Mouse (Mus musculus) limb, embryonic 10.5 days (tissue): Measurements from ENCODE around the gene Sycp2. TPM values are rescaled to one million over a fixed set of nuclear protein-coding genes. Genes with fewer than 3 reads are reported as not detected.
"Not testable (repeated sequence)": the region's sequence is repeated elsewhere in the genome, so short reads cannot be mapped to it uniquely, and the experiment has no call there.

Source experiments
- DNase-seq: peaks from one replicate; pipeline ENCODE4 v3.0.0-alpha.2; 2017; ENCODE audit warnings: low spot score
- H3K27ac ChIP-seq: fragments of 300-500 bp; sonication (generic); 2 replicates; pipeline ENCODE4 v1.5.1; 2016; ENCODE audit warnings: mild to moderate bottlenecking
- H3K27me3 ChIP-seq: fragments of 300-500 bp; sonication (generic); 2 replicates; pipeline ENCODE4 v1.6.1; 2016; ENCODE audit warnings: low read depth, mild to moderate bottlenecking; ENCODE audit not compliant: poor library complexity, severe bottlenecking
- H3K36me3 ChIP-seq: fragments of 300-500 bp; sonication (generic); 2 replicates; pipeline ENCODE4 v1.6.1; 2016; ENCODE audit warnings: mild to moderate bottlenecking, moderate library complexity
- H3K4me1 ChIP-seq: fragments of 300-500 bp; sonication (generic); 2 replicates; pipeline ENCODE4 v1.6.1; 2016
- H3K4me3 ChIP-seq: fragments of 300-500 bp; sonication (generic); 2 replicates; pipeline ENCODE4 v1.5.1; 2016; ENCODE audit warnings: mild to moderate bottlenecking, moderate library complexity
- H3K9me3 ChIP-seq: fragments of 300-500 bp; sonication (generic); replicated peaks from 2 replicates; pipeline ENCODE4 v1.6.1; 2016; ENCODE audit warnings: mild to moderate bottlenecking
- WGBS: fragments of 180-500 bp; shearing (Covaris S2); methylation state at CpG from one replicate; pipeline ENCODE4 v1.1.7; 2016; 5-methylcytosine and 5-hydroxymethylcytosine counted together
- polyA plus RNA-seq: library from polyadenylated mRNA; unstranded; fragments of >200 nt; fragmentation: Nextera tagmentation; extraction: Ambion mirVana; gene quantifications from 2 replicates; pipeline ENCODE4 v1.2.1, GENCODE M21; 2016

Gene Sycp2
- polyA plus RNA-seq, 1 experiment from 2014 or later: 0.09 TPM

- H3K27me3 ChIP-seq: peaks cover 27% of the 10 kb centered on the region
- no peak overlapping the region for H3K4me3 ChIP-seq
- H3K36me3 ChIP-seq: 0 out of 2 replicates have a peak, but pooled peaks cover 5% of the 10 kb centered on the region
- H3K9me3 ChIP-seq: peaks cover 8% of the 10 kb centered on the region; the same call in 1 of the 2 replicates
- DNase-seq: no peak
- peaks cover 38% of the 10 kb centered on the region for H3K4me1 ChIP-seq
- WGBS: 84% methylated on average over 6 of the region's 6 CpGs
- no peak overlapping the region for H3K27ac ChIP-seq
Observed at GRCm38 (mm10) chr2:178410286-178410685, 2.8 kb upstream of the Sycp2 start.

GRCm38 (mm10) chr2:178409024-178409423, 1.5 kb upstream of the Sycp2 start:
- DNase-seq: no peak
- Histone ChIP-seq H3K9me3 (peaks cover 8% of the 10 kb centered on the region; the same call in 1 of the 2 replicates), H3K4me1 (peaks cover 25% of the 10 kb centered on the region), H3K4me3 (no peak overlapping the region), H3K36me3 (0 out of 2 replicates have a peak, but pooled peaks cover 5% of the 10 kb centered on the region), H3K27ac (no peak overlapping the region), H3K27me3 (peaks cover 25% of the 10 kb centered on the region)
- 83% methylated on average over 1 of the region's 1 CpGs for WGBS

- no peak for DNase-seq
- WGBS: 81% methylated on average over 4 of the region's 4 CpGs
- Histone ChIP-seq H3K4me3 (no peak overlapping the region), H3K4me1 (no peaks in the 10 kb centered on the region), H3K36me3 (no peaks in the 10 kb centered on the region), H3K9me3 (no peaks in the 10 kb centered on the region), H3K27me3 (no peaks in the 10 kb centered on the region), H3K27ac (no peak overlapping the region)
Observed at GRCm38 (mm10) chr2:178342597-178342996, 64.9 kb downstream of the Sycp2 start.

- not testable (repeated sequence) for H3K4me3 ChIP-seq, DNase-seq, H3K27ac ChIP-seq, H3K27me3 ChIP-seq, H3K9me3 ChIP-seq, H3K4me1 ChIP-seq, H3K36me3 ChIP-seq
Observed at GRCm38 (mm10) chr2:178342105-178342504, 65.4 kb downstream of the Sycp2 start.

- no peak for DNase-seq
- Histone ChIP-seq H3K9me3 (no peaks in the 10 kb centered on the region), H3K27ac (no peak overlapping the region), H3K4me3 (no peak overlapping the region), H3K4me1 (no peaks in the 10 kb centered on the region), H3K36me3 (no peaks in the 10 kb centered on the region), H3K27me3 (no peaks in the 10 kb centered on the region)
- WGBS: 1% methylated on average over 2 of the region's 2 CpGs
Observed at GRCm38 (mm10) chr2:178339044-178339443, 68.4 kb downstream of the Sycp2 start.

GRCm38 (mm10) chr2:178337878-178338277, 69.6 kb downstream of the Sycp2 start:
- Histone ChIP-seq H3K4me3 (no peak overlapping the region), H3K27ac (no peak overlapping the region), H3K36me3 (no peaks in the 10 kb centered on the region), H3K27me3 (no peaks in the 10 kb centered on the region), H3K9me3 (no peaks in the 10 kb centered on the region), H3K4me1 (no peaks in the 10 kb centered on the region)
- no peak for DNase-seq
- 39% methylated on average over 1 of the region's 1 CpGs for WGBS

- WGBS: 73% methylated on average over 1 of the region's 1 CpGs
- no peak for DNase-seq
- H3K9me3 ChIP-seq: no peaks in the 10 kb centered on the region
Observed at GRCm38 (mm10) chr2:178329986-178330385, 77.5 kb downstream of the Sycp2 start.

GRCm38 (mm10) chr2:178329551-178329950, 77.9 kb downstream of the Sycp2 start:
- Histone ChIP-seq H3K4me3 (no peak overlapping the region), H3K27me3 (no peaks in the 10 kb centered on the region), H3K36me3 (no peaks in the 10 kb centered on the region), H3K4me1 (peaks cover 15% of the 10 kb centered on the region), H3K27ac (no peak overlapping the region), H3K9me3 (no peaks in the 10 kb centered on the region)
- no peak for DNase-seq
- WGBS: 89% methylated on average over 5 of the region's 5 CpGs

More at GRCm38 (mm10) chr2:178329986-178330385, 77.5 kb downstream of the Sycp2 start:
- Histone ChIP-seq H3K4me1 (peaks cover 15% of the 10 kb centered on the region), H3K4me3 (no peak overlapping the region), H3K27me3 (no peaks in the 10 kb centered on the region), H3K36me3 (no peaks in the 10 kb centered on the region), H3K27ac (no peak overlapping the region)

- no peak overlapping the region for H3K27ac ChIP-seq
- DNase-seq: peak; percentile 56
- H3K9me3 ChIP-seq: no peaks in the 10 kb centered on the region
- H3K4me1 ChIP-seq: peaks cover 15% of the 10 kb centered on the region
- no peaks in the 10 kb centered on the region for H3K27me3 ChIP-seq
- 17% methylated on average over 12 of the region's 12 CpGs for WGBS
- no peaks in the 10 kb centered on the region for H3K36me3 ChIP-seq
- no peak overlapping the region for H3K4me3 ChIP-seq
Observed at GRCm38 (mm10) chr2:178327466-178328040, 79.9 kb downstream of the Sycp2 start.

- Histone ChIP-seq H3K4me1 (peaks cover 15% of the 10 kb centered on the region), H3K27me3 (no peaks in the 10 kb centered on the region), H3K9me3 (no peaks in the 10 kb centered on the region), H3K4me3 (no peak overlapping the region), H3K27ac (no peak overlapping the region), H3K36me3 (no peaks in the 10 kb centered on the region)
- WGBS: 31% methylated on average over 5 of the region's 5 CpGs
- no peak for DNase-seq
Observed at GRCm38 (mm10) chr2:178326750-178327465, 80.6 kb downstream of the Sycp2 start.

GRCm38 (mm10) chr2:178326067-178326466, 81.4 kb downstream of the Sycp2 start:
- WGBS: 91% methylated on average over 10 of the region's 10 CpGs
- DNase-seq: no peak
- Histone ChIP-seq H3K36me3 (no peaks in the 10 kb centered on the region), H3K4me3 (no peak overlapping the region), H3K4me1 (peaks cover 15% of the 10 kb centered on the region), H3K9me3 (no peaks in the 10 kb centered on the region), H3K27me3 (no peaks in the 10 kb centered on the region), H3K27ac (no peak overlapping the region)

GRCm38 (mm10) chr2:178324818-178325217, 82.7 kb downstream of the Sycp2 start:
- Histone ChIP-seq H3K27me3 (no peaks in the 10 kb centered on the region), H3K36me3 (no peaks in the 10 kb centered on the region), H3K4me1 (peaks cover 15% of the 10 kb centered on the region), H3K9me3 (no peaks in the 10 kb centered on the region), H3K27ac (no peak overlapping the region), H3K4me3 (no peak overlapping the region)
- WGBS: 81% methylated on average over 4 of the region's 4 CpGs
- DNase-seq: peak; percentile 14

- Histone ChIP-seq H3K4me1 (peaks cover 15% of the 10 kb centered on the region), H3K4me3 (no peak overlapping the region), H3K36me3 (no peaks in the 10 kb centered on the region), H3K9me3 (no peaks in the 10 kb centered on the region), H3K27me3 (no peaks in the 10 kb centered on the region), H3K27ac (no peak overlapping the region)
- 86% methylated on average over 3 of the region's 3 CpGs for WGBS
- peak; percentile 26 for DNase-seq
Observed at GRCm38 (mm10) chr2:178324410-178324809, 83.1 kb downstream of the Sycp2 start.
